Mouse (Mus musculus) gastrocnemius, postnatal 36 days (tissue): ENCODE data around the gene Gm49601. TPM values are rescaled to one million over a fixed set of nuclear protein-coding genes. Genes with fewer than 3 reads are reported as not detected.

Source experiments
- DNase-seq, 2 experiments: peaks; one replicate each; pipeline ENCODE4 v3.0.0; 2022
- intact Hi-C: fragments of 180-260 bp; cut with DNase I; formaldehyde crosslinking; loops from one replicate; pipeline ENCODE4 v1.15.1; 2025
- total RNA-seq, 2 experiments: library from RNA; stranded (reverse); gene quantifications; 2 replicates each; pipeline ENCODE4 v1.2.3; 2021

The Gm49601 gene
- total RNA-seq, 2 experiments from 2014 or later: 0.94 to 1.5 TPM

DNA sequence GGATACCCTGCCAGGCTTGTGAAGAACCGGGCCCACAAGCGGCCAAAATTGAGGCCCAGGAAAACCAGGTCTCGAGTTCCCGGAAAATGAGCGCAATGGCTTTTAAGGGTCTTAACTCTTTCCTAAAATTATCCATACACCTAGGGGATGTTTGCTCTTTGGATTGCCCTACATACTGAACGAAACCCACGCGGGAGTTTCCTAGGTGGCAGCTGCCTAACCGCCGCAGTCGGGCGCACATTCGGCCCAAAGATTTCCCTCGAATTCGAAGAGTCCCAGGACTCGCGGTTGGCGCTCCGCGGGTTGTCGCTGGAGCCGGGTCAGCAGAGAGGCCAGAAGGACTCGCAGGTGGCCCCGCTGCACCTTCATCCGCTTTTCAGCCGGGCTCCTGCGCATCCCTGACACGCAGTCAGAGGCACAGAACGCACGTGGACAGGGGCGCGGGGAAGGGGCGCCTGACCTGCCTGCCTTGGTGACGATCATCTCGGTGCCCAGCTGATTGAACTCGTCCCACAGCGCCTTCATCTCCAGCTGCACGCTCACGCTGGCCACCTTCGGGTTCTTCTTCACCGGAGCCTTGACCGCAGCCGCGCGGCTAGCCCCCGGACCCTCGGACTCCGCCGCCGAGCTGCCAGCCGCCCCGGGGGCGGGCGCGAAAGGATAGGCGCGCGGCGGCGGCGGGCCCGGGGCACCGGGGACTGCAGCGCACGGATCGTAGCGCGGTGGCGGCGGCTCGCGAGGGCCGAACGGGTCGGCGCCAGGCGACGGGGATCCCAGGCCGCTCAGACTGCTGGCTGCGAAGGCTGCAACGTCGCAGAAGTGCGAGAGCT lies 39.9 kb downstream of the Gm49601 start:
- DNase-seq: no peak
- intact Hi-C loops: no loop called here

- no peak for DNase-seq
- intact Hi-C loops: no loop called here
These were observed 40.6 kb downstream of the Gm49601 start for GRCm38 (mm10) chr16:18585676-18586075.

GRCm38 (mm10) chr16:18584901-18585510 lies 41.2 kb downstream of the Gm49601 start:
- DNase-seq: no peak
- intact Hi-C loops: no loop called here

DNA sequence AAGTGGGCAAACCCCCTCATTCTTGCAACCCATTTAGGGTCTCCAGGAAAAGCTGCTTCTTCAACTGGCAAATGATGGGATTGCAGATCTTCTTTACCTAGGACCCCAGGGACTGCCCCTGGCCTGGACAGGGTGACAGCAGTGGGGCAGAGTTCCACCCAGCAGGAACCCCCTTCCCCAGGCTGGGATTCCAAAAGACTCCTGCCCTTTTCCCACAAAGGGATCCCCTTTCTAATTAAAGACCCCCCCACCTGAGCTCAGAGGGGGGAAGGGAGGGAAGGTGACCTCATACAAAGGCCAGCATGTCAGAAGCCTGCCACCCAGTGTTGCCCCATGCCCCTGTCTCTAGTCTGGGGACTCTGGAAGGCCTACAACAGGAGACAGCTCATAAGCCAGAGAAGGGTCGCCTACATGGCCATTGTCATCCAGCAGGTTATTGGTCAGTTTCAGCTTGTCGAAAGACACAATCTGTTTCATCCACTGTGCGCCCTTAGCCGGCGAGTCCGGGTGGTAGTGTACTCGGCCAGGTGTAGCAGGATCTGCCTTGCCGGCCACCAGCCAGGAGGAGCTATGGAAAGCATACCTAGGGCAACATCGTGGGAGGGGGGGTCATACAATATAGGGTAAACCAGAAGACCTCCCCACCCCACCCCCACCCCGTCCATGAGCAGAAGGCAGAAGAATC lies 42.4 kb downstream of the Gm49601 start:
- DNase-seq: no peak
- intact Hi-C loops: no loop called here

DNA sequence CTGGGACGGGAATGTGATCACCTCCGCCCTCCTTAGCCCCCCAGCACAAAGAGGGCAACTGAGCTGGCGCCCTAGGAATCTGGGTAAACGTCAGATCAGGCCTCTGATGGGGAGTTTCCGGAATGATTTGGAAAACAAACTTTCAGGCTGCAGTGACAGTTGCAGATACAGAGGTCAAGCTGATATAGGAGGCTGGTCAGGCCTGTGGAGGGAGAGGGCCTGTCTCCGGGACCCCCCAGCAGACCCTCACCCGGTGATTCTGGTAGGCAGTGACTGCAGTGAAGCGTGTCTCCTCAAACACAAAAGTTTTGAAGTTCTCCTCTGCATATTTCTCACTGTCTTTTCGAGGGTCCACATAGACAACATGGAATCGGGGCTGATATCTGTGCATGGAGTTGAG lies 43.1 kb downstream of the Gm49601 start:
- intact Hi-C loops: no loop called here
- DNase-seq: no peak

DNA sequence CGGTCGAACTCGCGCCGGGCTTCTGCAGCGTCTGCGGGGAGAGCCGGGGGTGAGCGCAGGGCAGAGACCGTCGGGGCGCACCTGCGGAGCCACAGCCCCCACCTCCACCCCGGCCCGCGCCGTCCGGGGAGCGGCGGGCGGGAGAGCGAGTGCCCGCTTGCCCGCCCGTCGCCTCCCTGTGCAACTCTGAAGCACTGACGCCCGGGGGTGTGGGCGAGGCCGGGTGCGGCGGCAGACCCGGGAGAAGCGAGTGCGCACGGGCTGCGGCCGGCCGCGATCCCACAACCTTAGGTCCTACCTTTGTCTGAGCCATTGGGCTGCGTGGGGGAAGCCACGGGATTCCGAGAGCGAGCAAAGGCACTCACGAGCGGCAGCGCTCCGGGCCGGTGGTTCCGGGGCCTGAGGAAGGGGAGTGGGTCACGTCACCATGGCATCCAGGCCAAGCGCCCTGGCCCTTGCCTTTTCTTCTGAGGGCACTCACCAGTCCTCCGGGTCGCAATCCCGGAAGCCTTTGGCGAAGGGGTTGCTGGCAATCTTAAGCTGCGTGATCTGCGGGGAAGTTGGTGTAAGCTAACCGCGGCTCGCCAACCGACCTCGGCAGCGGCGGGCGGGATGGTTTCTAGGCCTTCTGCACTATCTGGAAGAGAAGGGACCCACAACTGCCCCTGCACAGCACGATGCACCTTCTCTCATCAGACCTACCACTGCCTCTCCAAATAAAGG lies 43.6 kb downstream of the Gm49601 start:
- no peak for DNase-seq
- intact Hi-C loops: no loop called here

DNA sequence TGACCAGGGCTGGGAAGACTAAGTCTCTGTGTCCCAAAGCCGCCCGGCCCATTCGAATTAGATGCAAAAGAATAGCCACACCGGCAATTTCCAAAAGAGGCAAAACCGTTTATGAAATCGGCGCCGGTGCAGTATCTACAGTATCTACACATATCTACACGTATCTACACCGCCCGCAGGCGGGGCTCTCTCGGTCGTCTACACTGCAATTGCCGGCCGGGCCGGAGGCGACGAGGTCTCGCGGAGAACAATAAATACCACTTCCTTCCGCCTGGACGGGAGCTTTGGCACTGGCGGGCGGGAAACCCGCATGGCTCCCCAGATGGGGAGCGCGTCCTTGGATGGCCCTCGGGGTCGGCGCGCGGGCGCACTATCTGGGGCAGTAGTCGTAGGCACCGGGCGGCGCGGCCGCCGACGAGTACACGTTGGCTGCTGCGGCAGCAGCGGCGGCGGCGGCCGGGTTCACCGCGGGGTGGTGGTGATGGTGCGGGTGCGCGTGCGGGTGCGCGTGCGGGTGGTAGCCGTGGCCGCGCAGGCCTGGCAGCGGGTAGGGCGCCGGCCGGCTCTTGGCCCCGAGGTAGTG lies 44.5 kb downstream of the Gm49601 start:
- intact Hi-C loops: no loop called here
- DNase-seq: no peak

DNA sequence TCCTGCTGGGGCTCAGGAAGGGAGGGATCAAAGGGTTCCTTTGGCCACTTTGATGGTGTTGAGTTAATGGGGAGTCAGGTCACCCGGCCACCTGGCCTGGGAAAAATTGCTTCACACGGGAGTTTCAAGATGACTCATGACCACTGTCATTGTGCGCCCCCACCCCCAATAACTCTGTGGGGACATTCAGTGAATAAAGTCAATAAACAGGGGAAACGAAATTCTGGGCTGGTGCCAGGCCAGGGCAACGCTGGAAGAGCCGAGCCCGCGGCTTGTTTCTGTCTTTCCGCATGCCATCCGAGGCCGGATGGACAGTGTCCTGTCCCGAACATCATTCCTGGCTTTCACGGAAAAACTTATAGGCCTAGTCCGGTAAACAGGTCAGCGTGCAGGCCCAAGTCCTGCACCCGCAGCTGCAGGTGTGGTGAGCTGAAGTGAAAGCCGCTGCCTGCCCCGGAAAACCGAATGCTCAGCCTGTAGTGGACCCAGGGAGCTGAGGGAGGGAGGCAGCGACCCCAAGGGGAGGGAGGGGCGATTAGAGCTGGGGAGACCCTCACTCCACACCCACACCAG lies 45.1 kb downstream of the Gm49601 start:
- DNase-seq: no peak
- intact Hi-C loops: no loop called here

- no peak for DNase-seq
- intact Hi-C loops: no loop called here
These were observed 45.8 kb downstream of the Gm49601 start for GRCm38 (mm10) chr16:18580389-18580788.

GRCm38 (mm10) chr16:18577599-18578160 lies 48.5 kb downstream of the Gm49601 start:
- intact Hi-C loops: no loop called here
- DNase-seq: no peak

GRCm38 (mm10) chr16:18577071-18577470 lies 49.2 kb downstream of the Gm49601 start:
- no peak for DNase-seq
- intact Hi-C loops: no loop called here

DNA sequence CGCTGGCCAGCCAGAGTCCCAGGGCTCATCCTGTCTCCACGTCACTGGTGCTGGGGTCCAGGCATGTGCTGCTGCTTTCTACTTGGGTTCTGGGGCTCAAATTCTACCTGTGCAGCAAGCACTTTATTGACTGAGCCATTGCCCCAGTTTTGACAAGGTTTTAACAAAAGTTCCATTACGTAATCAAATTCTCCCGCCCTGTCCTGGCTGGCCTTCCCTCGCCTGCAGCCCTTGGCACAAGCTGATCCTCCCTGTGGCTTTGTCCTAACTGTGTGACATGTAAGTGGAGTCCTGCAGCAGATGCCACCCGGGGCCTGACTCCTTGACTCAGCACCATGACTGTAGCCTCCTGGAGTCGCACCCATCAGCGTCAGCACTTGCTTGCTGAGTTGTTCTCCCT lies 52.0 kb downstream of the Gm49601 start:
- no peak for DNase-seq
- intact Hi-C loops: no loop called here

Other genes with a start within 250 kb of the Gm49601 start
- 10 to 100 TPM; 16.4 to 17.6 TPM for gene Txnrd2, start 200.0 kb downstream of the Gm49601 start, total RNA-seq
- gene Comt, start 199.6 kb downstream of the Gm49601 start, total RNA-seq: 10 to 100 TPM; 35.4 to 38.4 TPM
- 1 to 10 TPM; 3.6 to 3.8 TPM for gene Gnb1l, start 127.7 kb downstream of the Gm49601 start, total RNA-seq
- 1 to 10 TPM; 1.9 to 3.1 TPM for gene Rtl10, start 127.5 kb downstream of the Gm49601 start, total RNA-seq
- gene Tbx1, start 35.8 kb downstream of the Gm49601 start, total RNA-seq: 10 to 100 TPM in 1 of 2 experiments, 1 to 10 TPM in 1; 8.7 to 11.1 TPM
- gene Gp1bb, start 4.0 kb downstream of the Gm49601 start, total RNA-seq: not detected
- gene Sept5, start 3.5 kb upstream of the Gm49601 start, total RNA-seq: 1 to 10 TPM; 2.7 TPM
- 10 to 100 TPM in 1 of 2 experiments, 1 to 10 TPM in 1; 9.5 to 13.5 TPM for gene Cldn5, start 150.4 kb upstream of the Gm49601 start, total RNA-seq
- gene Ufd1, start 185.4 kb upstream of the Gm49601 start, total RNA-seq: 10 to 100 TPM; 40.3 to 46.4 TPM
- 1 to 10 TPM; 1.6 to 2.1 TPM for gene Cdc45, start 185.6 kb upstream of the Gm49601 start, total RNA-seq
- gene 2510002D24Rik, start 210.2 kb upstream of the Gm49601 start, total RNA-seq: 10 to 100 TPM; 14.4 to 17.6 TPM
- gene Gm28539, start 210.2 kb upstream of the Gm49601 start, total RNA-seq: 1 to 10 TPM in 1 of 2 experiments, not detected in 1; 1.7 TPM